ENCODE assay signal across 9 mouse cellular contexts in the genomic region with DNA sequence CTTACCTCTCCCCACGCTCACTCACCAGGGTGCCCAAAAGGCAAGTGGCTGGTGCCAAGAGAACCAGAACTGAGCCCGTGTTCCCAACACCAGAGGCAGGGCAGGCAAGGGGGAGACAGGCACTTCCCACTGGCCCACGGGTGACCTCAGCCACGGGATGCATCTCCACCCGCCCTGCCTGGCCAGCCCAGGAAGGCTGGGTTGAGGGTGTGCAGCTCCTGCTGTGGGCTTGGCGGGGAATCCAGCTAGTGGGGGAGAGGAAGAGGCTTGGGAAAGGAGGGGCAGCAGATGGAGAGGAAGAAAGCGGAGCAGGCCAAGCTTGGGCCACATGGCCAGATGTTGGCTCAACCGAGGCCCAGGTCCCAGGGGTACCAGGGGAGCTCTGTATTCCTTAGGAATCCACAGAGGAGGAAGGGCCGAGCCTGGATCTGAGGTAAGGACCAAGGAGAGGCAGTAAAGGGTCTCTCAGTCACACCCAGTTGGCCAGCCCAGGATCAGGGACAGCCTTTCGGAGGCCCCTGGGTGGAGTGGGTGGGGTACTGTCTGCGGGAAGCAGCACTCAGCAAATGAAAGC.
DNase-seq lines count a peak whose midpoint lies in the region; ATAC-seq and TF ChIP-seq lines count a peak whose summit lies in the region.
"Had no signal": no experiment of that assay in that cellular context is flagged by ENCODE, and none has a peak within 500 bp of the region (broad histone marks: within the 10 kb centered on the region; RNA-seq: fewer than 3 reads in every experiment).

No protein-coding gene starts in this region.

- H3K4me1 ChIP-seq in midbrain, embryonic 10.5 days = peaks cover 67% of the 10 kb centered on the region
- H3K4me1 ChIP-seq in midbrain, postnatal 0 days (ENCODE audit: insufficient read depth, low read length) = no peaks in the 10 kb centered on the region
- H3K4me1 ChIP-seq in hindbrain, embryonic 10.5 days (replicated peaks) = peaks cover 75% of the 10 kb centered on the region
- H3K4me1 ChIP-seq in limb, embryonic 13.5 days = peaks cover 47% of the 10 kb centered on the region

- no peak for TF ChIP-seq CTCF in midbrain, postnatal 0 days (IDR thresholded peaks at IDR 0.05)

- 63% methylated on average over 11 of the region's 11 CpGs for WGBS in midbrain, embryonic 10.5 days
- 60% methylated on average over 11 of the region's 11 CpGs for WGBS in midbrain, postnatal 0 days
- WGBS in hindbrain, embryonic 10.5 days = 57% methylated on average over 11 of the region's 11 CpGs
- WGBS in limb, embryonic 13.5 days = 26% methylated on average over 11 of the region's 11 CpGs

- H3K9ac ChIP-seq in midbrain, postnatal 0 days (replicated peaks; ENCODE audit: low read length, poor library complexity, severe bottlenecking) = no peak overlapping the region
- H3K9ac ChIP-seq in limb, embryonic 13.5 days = peak overlapping the region; percentile 48; the same call in 1 of the 2 replicates

- H3K36me3 ChIP-seq in midbrain, embryonic 10.5 days = 0 out of 2 replicates have a peak, but pooled peaks cover 11% of the 10 kb centered on the region
- H3K36me3 ChIP-seq in midbrain, postnatal 0 days (ENCODE audit: insufficient read depth, low read length) = no peaks in the 10 kb centered on the region
- peaks cover 8% of the 10 kb centered on the region; the same call in 1 of the 2 replicates for H3K36me3 ChIP-seq in hindbrain, embryonic 10.5 days
- H3K36me3 ChIP-seq in limb, embryonic 13.5 days = no peaks in the 10 kb centered on the region; the same call in 1 of the 2 replicates

- H3K4me2 ChIP-seq in midbrain, postnatal 0 days (ENCODE audit: low read depth, low read length, poor library complexity, severe bottlenecking) = no peak overlapping the region
- peak overlapping the region; percentile 42 for H3K4me2 ChIP-seq in limb, embryonic 13.5 days (replicated peaks)

- no peaks in the 10 kb centered on the region for H3K27me3 ChIP-seq in midbrain, embryonic 10.5 days (ENCODE audit: low read depth, poor library complexity, severe bottlenecking)
- H3K27me3 ChIP-seq in midbrain, postnatal 0 days (ENCODE audit: insufficient read depth, low read length) = no peaks in the 10 kb centered on the region
- no peaks in the 10 kb centered on the region for H3K27me3 ChIP-seq in hindbrain, embryonic 10.5 days (ENCODE audit: insufficient read depth, poor library complexity, severe bottlenecking)
- H3K27me3 ChIP-seq in limb, embryonic 13.5 days = no peaks in the 10 kb centered on the region

- no peak overlapping the region for H3K4me3 ChIP-seq in midbrain, embryonic 10.5 days
- no peak overlapping the region for H3K4me3 ChIP-seq in midbrain, postnatal 0 days (ENCODE audit: low read depth, low read length)
- no peak overlapping the region for H3K4me3 ChIP-seq in hindbrain, embryonic 10.5 days
- H3K4me3 ChIP-seq in limb, embryonic 13.5 days = 0 out of 2 replicates have a peak overlapping the region, but pooled peaks have one; percentile 0
- H3K4me3 ChIP-seq: erythroblast, embryonic 14.5 days had no signal

- no peak for DNase-seq in midbrain, embryonic 10.5 days (ENCODE audit: low spot score)
- DNase-seq in midbrain, postnatal 0 days (ENCODE audit: low spot score) = no peak
- DNase-seq in gastrocnemius, adult 18-20 months (ENCODE audit: low spot score) = peak; percentile 75
- no peak for DNase-seq in hindbrain, embryonic 10.5 days (ENCODE audit: low spot score)
- no peak for DNase-seq in right cerebral cortex, postnatal 25 days
- DNase-seq in left cerebral cortex, adult 9 months (ENCODE audit: low spot score in 2 of 2) = no peak
- DNase-seq in layer of hippocampus, adult 9-10 months (ENCODE audit: low spot score) = no peak

- peak overlapping the region; percentile 73 for H3K27ac ChIP-seq in midbrain, embryonic 10.5 days (replicated peaks)
- H3K27ac ChIP-seq in midbrain, postnatal 0 days (ENCODE audit: low read depth, low read length) = no peak overlapping the region
- peak overlapping the region; percentile 77 for H3K27ac ChIP-seq in hindbrain, embryonic 10.5 days
- H3K27ac ChIP-seq in limb, embryonic 13.5 days = peak overlapping the region; percentile 83

- ATAC-seq in midbrain, postnatal 0 days (ENCODE audit: low FRiP score) = no peak
- peak; percentile 80 for ATAC-seq in limb, embryonic 13.5 days (ENCODE audit: low FRiP score, low read depth)

- H3K9me3 ChIP-seq in midbrain, embryonic 10.5 days (replicated peaks) = no peaks in the 10 kb centered on the region
- H3K9me3 ChIP-seq in midbrain, postnatal 0 days (ENCODE audit: low read length) = no peaks in the 10 kb centered on the region
- no peaks in the 10 kb centered on the region for H3K9me3 ChIP-seq in hindbrain, embryonic 10.5 days
- no peaks in the 10 kb centered on the region for H3K9me3 ChIP-seq in limb, embryonic 13.5 days
